Mouse (Mus musculus) left cerebral cortex, adult 11 months (tissue): ENCODE data around the gene Eif3k.

Experiments
- DNase-seq: peaks from one replicate; pipeline ENCODE4 v3.0.0; 2022; ENCODE audit warnings: low spot score

Gene Eif3k

GRCm38 (mm10) chr7:28938654-28939053 lies 43.0 kb downstream of the Eif3k start:
- no peak for DNase-seq

- DNase-seq: no peak
These were observed 44.9 kb downstream of the Eif3k start for GRCm38 (mm10) chr7:28936787-28937186.

GRCm38 (mm10) chr7:28933825-28934224 lies 47.8 kb downstream of the Eif3k start:
- DNase-seq: no peak

GRCm38 (mm10) chr7:28932421-28933041 lies 49.1 kb downstream of the Eif3k start:
- DNase-seq: no peak

- no peak for DNase-seq
These were observed 50.0 kb downstream of the Eif3k start for GRCm38 (mm10) chr7:28931695-28932039.

- no peak for DNase-seq
These were observed 50.5 kb downstream of the Eif3k start for GRCm38 (mm10) chr7:28931032-28931694.

- no peak for DNase-seq
These were observed 51.2 kb downstream of the Eif3k start for GRCm38 (mm10) chr7:28930320-28931031.

- DNase-seq: no peak
These were observed 52.3 kb downstream of the Eif3k start for GRCm38 (mm10) chr7:28929381-28929780.

- DNase-seq: no peak
These were observed 55.5 kb downstream of the Eif3k start for GRCm38 (mm10) chr7:28926172-28926571.

GRCm38 (mm10) chr7:28925317-28925716 lies 56.3 kb downstream of the Eif3k start:
- no peak for DNase-seq

- no peak for DNase-seq
These were observed 56.9 kb downstream of the Eif3k start for GRCm38 (mm10) chr7:28924802-28925201.

GRCm38 (mm10) chr7:28923865-28924291 lies 57.8 kb downstream of the Eif3k start:
- no peak for DNase-seq

GRCm38 (mm10) chr7:28922606-28923005 lies 59.1 kb downstream of the Eif3k start:
- no peak for DNase-seq

- no peak for DNase-seq
These were observed 59.8 kb downstream of the Eif3k start for GRCm38 (mm10) chr7:28921722-28922465.
